Mouse (Mus musculus): Measurements from ENCODE around the gene Sdk2.

Gene Sdk2

DNA sequence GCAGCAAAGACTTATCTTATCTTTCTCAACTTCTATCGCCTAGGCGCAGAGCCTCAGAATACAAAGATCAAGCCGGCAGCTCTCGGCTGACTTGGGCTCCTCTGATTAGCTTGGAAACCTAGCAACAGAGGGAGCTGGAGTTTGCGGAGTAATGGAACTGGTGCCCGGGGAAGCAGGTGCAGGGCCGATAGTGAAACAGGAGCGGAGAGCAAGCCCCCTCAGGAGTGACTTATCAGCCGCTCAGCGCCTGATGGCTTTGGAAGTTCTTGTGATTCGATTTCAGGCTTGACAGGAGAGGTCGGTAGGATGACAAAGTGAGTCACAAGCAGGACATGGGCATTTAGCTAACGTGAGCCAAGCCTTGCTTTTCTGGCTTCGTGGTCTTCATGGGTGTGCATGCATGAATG, 267.8 kb downstream of the Sdk2 start:
- no peak for ATAC-seq (ENCODE audit: insufficient number of reproducible peaks, low FRiP score, low TSS enrichment)

DNA sequence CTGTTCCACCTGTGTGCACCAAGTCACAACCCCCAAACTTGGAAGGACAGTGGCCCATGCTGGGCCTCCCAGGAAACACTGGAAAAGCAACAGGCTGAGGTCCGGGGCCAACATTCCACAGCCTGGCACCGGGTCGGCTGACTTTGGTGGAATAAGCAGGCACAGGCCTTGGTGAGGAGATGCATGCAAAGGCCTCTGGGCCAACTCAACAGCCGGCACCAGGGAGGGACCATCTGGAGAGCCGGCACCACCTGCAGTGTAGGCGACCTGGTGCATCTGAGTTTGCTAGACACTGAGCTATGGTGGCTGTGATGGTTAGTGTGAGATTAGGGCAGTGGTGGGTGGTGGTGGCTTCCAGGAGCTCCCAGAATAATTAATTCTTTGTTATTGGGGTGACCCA, 268.8 kb downstream of the Sdk2 start:
- peak; percentile 93 for ATAC-seq (ENCODE audit: insufficient number of reproducible peaks, low FRiP score, low TSS enrichment)

DNA sequence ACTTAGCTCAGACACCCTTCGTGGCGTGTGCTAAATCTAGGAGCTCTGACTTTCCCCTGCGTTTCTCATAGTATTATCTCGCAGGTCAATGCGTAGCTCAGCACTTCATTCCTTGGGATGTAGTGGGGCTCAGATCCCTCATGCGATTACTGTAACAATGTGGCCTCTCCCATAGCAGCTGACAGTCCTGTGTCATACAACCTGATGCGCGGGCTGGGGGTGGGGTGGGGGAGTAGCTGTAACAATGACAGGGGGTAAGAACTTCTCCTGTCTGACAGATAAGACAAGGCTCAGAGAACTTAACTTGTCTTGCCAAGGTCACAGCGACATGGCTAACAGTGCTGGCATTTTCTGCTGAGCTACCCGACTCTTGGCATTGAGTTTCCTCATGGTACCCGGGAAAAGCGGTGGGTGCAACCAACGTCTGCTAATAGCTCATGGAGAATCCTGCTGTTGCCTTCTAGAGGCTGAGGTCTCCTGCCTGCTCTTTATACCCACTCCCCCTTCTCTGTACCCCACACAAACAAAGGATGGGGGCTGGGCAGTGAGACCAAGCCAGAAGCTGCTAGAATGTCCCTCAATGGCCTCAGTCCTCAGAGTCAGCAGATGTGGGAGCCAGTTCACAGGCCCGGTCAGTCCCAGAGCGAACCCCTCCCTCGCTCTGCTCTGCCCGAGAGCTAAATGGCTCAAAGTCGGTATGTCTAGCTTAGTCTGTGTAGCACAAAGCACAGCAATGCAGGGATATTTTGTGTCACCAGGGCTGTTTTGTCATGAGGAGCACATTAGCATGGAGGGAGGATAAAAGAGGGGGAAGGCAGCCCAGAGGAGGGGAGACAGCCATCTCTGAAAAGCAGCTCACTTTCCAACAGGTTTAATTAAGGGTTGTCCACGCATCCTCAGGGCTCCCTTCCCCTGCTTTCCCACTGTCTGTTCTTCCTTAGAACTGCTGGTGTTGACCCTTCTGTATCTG, 269.5 kb downstream of the Sdk2 start:
- no peak for ATAC-seq (ENCODE audit: insufficient number of reproducible peaks, low FRiP score, low TSS enrichment)

DNA sequence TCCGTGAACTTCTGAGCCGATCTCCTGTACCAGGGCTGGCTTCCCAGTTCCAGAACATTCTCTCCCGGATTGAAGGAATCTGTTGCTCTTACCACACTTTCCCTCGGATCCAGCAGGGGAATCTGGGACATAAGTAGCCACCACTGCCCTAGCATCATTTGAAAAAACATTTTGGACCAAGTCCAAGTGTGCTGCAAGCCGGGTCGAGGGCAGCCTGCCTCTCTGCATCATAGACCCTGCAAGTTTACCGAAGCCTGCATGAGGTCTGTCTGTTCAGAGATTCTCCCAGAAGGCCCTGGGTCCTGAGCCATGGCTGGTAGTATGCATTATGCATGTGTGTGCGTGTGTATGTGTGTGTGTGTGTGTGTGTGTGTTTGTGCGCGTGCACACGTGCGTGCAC, 271.0 kb downstream of the Sdk2 start:
- no peak for ATAC-seq (ENCODE audit: insufficient number of reproducible peaks, low FRiP score, low TSS enrichment)

DNA sequence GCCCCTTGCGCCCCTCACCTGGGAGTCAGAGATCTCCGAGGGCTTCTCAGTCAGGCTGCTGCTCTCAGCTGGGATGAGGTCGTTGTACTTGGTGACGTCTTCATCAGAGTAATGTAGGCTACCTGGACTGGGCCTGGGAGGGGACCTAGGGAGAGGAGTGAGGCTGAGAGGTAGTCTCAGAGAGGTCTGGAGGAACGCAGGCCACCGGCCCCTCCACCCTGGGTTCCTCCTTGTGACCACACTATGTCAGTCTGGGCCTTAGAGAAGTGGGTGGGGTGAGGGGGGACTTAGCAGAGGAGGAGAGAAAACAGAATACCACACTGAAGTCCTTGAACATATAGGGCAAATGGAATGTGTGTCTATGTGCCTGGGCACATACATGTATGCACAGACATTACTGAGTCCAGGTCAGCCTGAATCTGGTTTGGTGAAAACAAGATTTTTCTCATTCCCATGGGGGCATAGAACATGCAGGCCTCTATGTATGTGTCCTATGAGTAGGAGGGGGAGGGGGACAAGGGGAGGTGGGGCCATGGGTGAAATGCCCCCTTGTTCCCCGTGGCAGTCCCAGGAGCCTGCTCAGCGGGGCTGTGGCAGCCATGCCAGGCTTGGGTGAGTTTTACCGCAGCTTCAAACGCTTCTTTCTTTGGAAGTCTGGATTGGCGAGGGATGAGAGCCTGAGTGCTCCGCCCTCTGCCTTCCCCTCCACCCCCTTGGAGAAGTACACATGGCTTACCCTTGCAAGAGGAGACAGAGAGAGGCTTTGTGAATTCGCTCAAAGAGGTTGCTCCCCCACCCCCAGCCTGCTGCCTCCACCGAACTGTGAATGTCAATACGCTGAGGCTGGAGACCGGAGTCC, 275.3 kb downstream of the Sdk2 start:
- ATAC-seq (ENCODE audit: insufficient number of reproducible peaks, low FRiP score, low TSS enrichment), result no peak

DNA sequence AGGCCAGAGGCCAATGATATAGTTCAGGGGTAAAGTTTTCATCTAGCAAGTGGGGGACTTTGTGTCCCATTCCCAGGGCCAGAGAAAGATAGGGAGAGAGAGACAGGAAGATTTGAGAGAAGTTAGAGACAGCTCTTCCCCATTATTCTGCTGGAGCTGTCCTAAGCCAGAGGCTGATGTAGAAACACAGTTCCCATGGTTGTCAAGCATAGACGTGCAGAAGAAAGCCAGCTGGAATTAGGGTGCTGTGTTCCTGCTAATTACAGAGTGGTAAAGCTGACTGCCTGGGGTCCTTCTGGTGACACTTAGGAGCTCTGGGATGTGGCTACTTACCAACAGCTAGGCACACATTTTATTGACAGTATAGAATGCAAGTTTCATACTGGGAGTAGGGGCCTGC, 277.7 kb downstream of the Sdk2 start:
- no peak for ATAC-seq (ENCODE audit: insufficient number of reproducible peaks, low FRiP score, low TSS enrichment)

DNA sequence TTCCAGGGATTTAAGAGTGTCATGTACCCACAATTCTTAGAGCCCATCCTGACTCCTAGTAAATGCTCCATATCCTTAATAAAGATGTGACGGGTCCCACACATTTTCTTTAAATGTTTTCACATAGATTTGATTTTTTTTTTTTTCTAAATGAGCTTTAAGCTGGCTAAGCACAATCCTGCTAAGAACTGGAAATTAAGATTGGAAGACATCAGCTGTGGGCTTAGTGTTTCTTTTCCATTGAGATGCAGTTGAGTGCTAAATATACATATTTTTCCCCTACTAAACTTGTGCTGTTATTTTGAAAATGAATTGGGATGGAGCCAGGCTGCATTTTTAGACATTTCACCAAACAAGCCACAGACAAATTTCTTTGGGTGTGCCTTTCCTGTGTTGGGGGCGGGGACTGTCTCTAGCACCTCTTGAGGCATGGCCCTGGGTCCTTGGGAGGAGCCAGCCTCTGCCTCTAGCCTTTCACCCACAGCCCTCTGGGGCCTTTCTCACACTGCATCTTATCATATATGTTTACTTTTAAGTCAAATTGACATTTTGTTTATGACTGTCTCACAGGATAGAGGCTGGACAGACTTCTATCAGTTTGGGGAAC, 278.6 kb downstream of the Sdk2 start:
- ATAC-seq (ENCODE audit: insufficient number of reproducible peaks, low FRiP score, low TSS enrichment), result no peak

DNA sequence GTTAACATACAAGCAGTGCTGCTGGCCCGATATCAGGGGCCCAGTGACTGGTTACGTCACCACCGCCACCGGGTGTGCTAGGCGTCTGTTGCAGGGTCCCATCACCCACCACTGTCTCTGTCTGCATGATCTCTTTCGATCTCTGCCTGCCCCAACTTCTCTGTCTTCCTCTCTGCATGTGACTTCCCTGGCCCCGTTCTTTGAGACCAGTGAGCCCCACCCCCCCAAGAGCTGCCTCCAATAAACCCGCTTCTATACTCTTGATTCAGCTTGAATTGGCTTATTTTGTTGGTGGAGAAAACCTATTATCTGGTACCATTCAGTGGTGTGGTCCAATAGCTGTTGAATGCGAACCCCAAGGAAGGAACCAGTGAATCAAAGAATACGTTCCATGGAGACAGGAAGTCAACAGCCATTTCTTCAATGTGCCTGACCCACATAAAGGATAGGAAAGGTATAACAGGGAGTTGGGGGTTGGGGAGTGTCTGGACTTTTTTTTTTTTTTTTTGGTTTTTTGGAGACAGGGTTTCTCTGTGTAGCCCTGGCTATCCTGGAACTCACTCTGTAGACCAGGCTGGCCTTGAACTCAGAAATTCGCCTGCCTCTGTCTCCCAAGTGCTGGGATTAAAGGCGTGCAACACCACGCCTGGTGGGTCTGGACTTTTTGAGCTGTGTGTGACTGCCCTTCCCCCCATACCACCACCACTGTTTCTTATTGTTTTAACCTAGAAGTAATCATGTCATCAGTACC, 279.2 kb downstream of the Sdk2 start:
- ATAC-seq (ENCODE audit: insufficient number of reproducible peaks, low FRiP score, low TSS enrichment), result no peak

DNA sequence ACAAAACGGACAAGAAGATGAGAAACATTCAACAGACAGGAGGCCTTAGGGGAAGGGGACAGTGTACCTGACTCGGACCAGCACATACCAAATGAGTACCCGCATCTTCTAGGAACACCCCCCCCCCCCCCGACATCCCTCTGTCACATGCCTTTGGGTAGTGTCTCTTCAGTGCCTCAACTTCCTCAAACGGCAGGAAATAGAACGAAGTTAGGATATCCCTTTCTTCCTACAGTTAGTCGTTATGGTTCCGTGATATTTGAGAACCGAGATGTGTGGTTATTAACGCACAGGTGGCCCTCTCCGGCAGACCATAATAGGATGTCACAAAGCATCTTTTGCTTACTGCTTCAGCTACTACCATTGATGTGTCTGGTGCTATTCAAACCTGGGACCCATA, 279.8 kb downstream of the Sdk2 start:
- ATAC-seq (ENCODE audit: insufficient number of reproducible peaks, low FRiP score, low TSS enrichment), result no peak

DNA sequence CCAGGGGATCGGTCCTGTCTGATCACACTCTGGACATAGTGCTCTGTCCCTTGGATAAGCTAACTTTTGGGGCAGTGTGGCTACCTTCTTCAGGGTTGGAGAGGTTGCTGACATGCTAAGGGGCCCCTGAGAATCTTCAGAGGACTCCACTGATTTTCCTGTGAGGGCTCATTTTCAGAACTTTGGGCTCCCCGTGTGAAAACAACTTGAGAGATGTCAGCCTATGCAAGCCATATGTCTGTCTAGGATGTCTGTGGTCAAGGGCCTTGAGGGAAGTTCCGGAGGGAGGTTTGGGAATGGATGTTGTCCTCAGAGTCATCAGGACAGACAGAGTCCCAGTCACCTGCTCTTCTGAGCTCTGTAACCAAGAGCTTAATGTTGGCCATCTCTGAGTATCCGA, 280.5 kb downstream of the Sdk2 start:
- ATAC-seq (ENCODE audit: insufficient number of reproducible peaks, low FRiP score, low TSS enrichment), result no peak

DNA sequence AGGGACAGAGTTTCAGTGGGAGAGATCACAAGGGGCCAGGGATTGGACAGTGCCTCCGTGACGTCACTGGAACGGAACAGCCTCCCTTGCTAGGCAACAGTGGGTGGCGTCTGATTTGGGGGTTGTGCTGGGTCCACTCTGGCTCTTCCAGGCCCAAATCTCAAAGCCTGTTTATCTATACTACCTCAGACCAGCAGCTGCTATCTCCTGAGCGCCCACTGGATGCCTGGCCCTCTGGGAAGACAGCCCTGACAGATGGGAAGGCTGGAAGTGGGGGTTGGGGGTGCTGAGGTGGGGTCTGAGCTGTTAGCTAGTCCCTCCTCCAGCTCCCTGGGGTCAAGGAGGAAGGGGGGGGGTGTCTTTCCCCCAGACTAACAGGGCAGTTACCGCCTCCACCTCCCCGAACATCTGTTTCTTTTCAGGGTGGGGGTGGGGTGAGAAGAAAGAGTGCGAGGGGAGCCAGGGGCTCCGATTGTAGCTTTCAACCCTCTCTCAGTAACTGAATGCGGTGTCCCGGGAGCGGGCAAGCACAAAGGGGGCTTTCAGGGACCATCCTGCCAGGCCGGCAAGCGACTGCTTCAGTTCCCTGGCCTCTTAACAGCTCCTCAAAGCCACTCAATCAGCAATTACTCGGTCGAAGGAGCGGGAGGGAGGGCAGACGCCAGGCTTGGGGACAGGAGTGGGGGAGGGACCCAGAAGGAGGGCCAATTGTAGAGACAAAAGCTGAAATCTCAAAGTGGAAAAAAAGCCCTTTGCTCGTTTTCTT, 281.3 kb downstream of the Sdk2 start:
- no peak; the same call in 1 of the 2 replicates for ATAC-seq (ENCODE audit: insufficient number of reproducible peaks, low FRiP score, low TSS enrichment)

DNA sequence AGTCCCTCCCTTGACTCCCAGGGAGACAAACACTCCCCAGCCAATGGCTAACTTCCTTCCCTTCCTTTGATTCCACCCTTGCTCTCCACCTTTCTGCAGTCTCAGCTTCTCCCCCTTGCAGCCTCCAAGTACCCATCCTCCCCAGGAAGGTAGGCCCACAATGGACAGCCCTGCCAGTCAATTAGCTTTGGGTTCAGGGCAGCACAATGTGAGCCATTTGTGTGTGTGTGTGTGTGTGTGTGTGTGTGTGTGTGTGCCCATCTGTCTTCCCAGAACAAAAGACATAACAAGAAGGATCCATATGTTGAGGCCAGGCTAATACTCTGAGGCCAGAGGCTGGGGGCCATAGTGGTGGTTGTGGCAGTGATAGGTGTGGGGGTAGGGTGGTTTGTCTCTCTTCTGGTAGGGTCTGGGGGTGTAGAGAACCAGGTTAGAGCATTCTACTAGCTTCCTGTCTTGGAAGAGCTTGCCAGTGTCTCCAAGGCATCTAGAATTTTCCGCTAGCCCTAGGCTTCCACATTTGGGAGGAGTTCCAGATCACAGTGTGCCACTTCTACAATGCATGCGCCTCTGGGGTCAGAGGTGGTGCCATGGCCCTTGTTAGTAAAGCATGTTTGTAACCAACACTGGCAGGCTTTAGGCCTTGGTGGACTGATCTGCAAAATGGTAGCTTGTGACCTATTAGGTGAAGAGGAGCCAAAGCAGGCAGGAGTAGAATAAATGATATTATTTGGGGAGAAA, 282.0 kb downstream of the Sdk2 start:
- no peak for ATAC-seq (ENCODE audit: insufficient number of reproducible peaks, low FRiP score, low TSS enrichment)

DNA sequence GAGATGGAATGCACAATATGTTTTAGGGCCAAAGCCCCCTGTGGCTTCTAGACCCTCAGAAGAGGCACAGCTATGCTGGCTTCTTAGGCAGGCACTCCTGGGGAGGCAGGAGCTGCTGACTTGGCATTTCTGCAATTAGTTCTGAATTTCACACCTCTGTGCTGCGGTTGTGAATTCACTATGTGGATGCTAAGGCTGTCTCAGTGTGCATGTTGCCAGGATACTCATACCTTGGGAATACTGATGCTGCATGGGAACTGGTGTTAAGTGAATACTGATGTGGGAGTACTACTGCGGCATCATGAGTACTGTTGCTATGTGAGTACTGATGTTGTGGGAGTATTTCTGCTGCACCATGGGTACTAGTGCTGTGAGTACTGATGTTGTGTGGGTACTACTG, 284.4 kb downstream of the Sdk2 start:
- no peak for ATAC-seq (ENCODE audit: insufficient number of reproducible peaks, low FRiP score, low TSS enrichment)

DNA sequence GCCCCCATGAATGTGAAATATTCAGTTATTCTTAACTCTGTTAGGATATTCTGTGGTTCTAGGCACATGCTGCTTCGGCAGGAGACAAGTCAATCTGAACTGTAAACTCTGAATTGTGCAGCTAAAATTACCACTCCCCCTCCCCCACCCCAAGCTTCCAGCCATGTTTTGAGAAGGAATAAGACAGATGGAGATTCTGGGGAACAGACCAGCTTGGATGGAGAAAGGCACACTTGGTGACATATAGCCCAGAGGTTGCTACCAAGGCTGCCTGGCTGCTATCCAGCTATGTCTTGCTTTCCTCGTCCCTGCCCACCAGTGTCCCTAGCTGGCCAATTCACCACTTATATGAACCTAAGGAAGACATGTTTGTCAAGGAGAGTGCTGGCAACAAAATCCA, 284.8 kb downstream of the Sdk2 start:
- no peak for ATAC-seq (ENCODE audit: insufficient number of reproducible peaks, low FRiP score, low TSS enrichment)

DNA sequence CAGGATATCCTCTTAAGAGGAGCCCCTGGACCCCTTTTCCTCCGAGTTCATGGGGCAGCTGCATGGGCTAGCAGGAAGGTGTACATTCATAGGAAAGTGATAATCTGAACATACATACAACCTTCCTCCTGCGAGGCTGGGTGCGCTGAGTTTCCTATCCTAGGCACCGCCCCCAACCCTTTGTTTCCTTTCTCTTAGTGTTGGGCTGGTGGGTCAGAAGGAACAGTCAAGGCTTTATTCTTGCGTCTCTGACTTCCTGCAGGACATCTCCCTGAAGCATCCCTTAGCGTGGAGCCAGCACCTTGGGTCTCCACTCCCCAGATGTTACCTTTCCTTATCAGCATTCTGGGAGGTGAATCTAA, 287.2 kb downstream of the Sdk2 start:
- ATAC-seq (ENCODE audit: insufficient number of reproducible peaks, low FRiP score, low TSS enrichment), result no peak

DNA sequence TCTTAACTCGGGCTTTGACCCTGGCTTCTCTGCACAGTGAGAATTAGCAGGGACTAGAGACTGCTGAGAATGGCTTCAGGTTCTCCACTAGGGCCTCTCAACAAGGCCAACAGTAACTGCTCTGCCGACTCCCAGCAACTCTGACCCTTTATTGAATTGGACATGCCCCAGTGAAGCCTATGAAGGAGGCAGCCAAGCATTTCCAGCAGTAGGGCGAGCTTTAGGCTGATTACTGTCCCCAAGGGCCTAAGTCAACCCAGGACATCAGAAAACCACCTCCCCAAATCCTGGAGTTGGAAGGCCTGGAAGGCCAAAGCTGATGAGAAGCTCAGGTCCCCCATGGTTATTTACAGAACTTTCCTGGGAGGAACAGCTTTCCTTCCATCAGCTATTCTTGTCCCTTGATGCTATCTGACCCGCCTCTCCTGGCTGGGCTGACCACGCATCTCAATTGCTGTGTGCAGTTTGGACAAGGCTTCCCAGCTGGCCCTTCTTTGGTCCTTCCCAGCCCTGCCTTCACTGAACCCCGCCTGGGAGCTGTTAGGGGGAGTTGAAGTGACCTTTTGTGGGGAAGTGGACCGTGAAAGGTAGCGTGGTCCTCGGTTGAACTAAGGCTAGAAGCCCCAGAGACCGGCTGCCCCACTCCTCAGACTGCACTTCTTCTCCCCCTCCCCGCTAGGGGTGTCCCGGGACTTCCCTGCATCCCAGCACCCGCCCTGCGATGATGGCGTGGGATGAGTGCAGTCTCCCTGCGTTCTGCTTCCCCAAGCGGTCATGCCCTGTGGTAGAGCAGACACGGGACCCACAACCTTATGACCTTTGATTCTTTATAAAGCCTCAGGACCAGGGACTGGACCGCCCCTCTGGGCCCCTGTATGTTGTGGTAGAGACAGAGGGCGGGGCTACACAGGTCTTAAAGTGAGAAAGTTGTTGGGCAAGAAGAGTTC, 287.8 kb downstream of the Sdk2 start:
- ATAC-seq (ENCODE audit: insufficient number of reproducible peaks, low FRiP score, low TSS enrichment), result no peak

DNA sequence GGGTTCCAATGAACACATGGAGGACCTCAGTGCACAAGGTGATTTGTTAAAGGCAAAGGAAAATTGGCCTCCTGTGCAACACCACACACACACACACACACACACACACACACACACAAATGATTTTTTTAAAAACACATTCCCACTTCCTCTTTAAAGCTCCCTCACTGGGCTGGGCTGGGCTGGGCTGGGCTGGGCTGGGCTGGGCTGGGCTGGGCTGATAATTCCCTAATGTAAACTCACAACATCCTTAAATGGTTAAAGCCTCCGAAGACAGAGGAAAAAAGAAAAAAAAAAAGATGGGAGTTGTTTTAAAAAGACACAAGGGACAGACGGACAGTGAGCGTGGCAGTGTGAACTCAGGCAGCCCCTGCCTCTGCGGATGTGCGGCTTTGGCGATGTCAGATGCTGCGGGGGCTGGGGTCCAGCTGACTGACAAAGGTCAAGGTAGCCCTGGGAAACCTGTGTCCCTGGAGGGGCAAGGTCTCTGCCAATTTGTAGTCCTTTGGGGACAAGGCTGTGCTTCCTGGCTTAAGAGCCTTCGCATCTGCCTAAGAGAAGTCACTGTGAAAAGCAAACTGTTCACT, 288.9 kb downstream of the Sdk2 start:
- no peak for ATAC-seq (ENCODE audit: insufficient number of reproducible peaks, low FRiP score, low TSS enrichment)

All from cerebellum, adult (tissue).